Mouse (Mus musculus) E14TG2a.4 (cell line): ENCODE measurements around the gene Slf2.

Experiments
- CTCF ChIP-seq: conservative IDR thresholded peaks from 2 replicates; pipeline ENCODE4 v1.5.1; 2014; ENCODE audit warnings: low read length
- NANOG ChIP-seq: IDR thresholded peaks from 2 replicates; pipeline ENCODE4 v1.6.1; 2014; ENCODE audit warnings: borderline replicate concordance, low read length, mixed read lengths
- POU5F1 ChIP-seq: IDR thresholded peaks from 2 replicates; pipeline ENCODE4 v1.6.1; 2014; ENCODE audit warnings: low read length, borderline replicate concordance

DNA sequence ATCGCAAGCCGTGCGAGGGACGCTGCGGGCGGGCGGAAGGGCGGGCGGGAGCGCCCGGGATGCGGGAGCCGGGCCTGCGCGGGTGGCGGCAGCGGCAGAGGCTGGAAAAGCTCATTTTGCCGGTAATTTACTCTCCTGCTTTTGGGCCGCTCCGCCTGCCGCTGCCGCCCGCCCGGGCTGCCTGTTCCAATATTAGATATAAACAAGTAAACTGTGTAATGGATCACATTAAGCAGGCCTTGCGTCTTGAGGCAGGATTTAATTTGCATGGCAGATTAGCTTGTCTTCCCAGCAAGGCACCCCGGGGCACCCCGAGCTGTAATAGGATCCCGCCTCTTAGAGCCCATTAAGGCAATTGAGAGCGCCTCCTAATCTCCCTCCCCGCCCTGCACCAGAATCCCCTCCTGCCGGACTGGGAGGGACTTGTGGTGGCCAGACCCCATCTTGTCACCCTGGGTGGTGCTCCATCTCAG is 48.4 kb upstream of the Slf2 start:
- TF ChIP-seq CTCF, result no peak
- TF ChIP-seq POU5F1, result no peak
- TF ChIP-seq NANOG, result no peak
